Mouse (Mus musculus) cerebellum, adult 11-12 months (tissue): ENCODE results near the gene Tmem25.

Experiments
- DNase-seq: peaks from one replicate; pipeline ENCODE4 v3.0.0; 2022

Tmem25 gene

GRCm38 (mm10) chr9:44799102-44799957, at the start of gene Tmem25:
Gene Tmem25 (minus strand): TSS chr9:44799307.
- DNase-seq: peak; percentile 94

GRCm38 (mm10) chr9:44847446-44847845, 48.3 kb upstream of the Tmem25 start:
- no peak for DNase-seq

- DNase-seq: no peak
These were observed 42.1 kb upstream of the Tmem25 start for GRCm38 (mm10) chr9:44841241-44841640.

- DNase-seq: peak; percentile 55
These were observed 37.3 kb upstream of the Tmem25 start for GRCm38 (mm10) chr9:44836439-44836838.

- DNase-seq: no peak
These were observed 33.2 kb upstream of the Tmem25 start for GRCm38 (mm10) chr9:44832356-44832755.

- DNase-seq: no peak
These were observed 31.4 kb upstream of the Tmem25 start for GRCm38 (mm10) chr9:44830506-44830905.

GRCm38 (mm10) chr9:44828944-44829343, 29.8 kb upstream of the Tmem25 start:
- no peak for DNase-seq

GRCm38 (mm10) chr9:44826660-44827059, 27.6 kb upstream of the Tmem25 start:
- no peak for DNase-seq

GRCm38 (mm10) chr9:44819920-44820827, 21.1 kb upstream of the Tmem25 start:
- DNase-seq: no peak

- no peak for DNase-seq
These were observed 18.4 kb upstream of the Tmem25 start for GRCm38 (mm10) chr9:44817522-44817921.

- DNase-seq: no peak
These were observed 15.1 kb upstream of the Tmem25 start for GRCm38 (mm10) chr9:44814179-44814578.

- no peak for DNase-seq
These were observed 11.2 kb upstream of the Tmem25 start for GRCm38 (mm10) chr9:44810316-44810715.

GRCm38 (mm10) chr9:44807778-44808177, 8.7 kb upstream of the Tmem25 start:
- DNase-seq: no peak

- no peak for DNase-seq
These were observed 8.0 kb upstream of the Tmem25 start for GRCm38 (mm10) chr9:44807141-44807540.

GRCm38 (mm10) chr9:44805536-44805935, 6.4 kb upstream of the Tmem25 start:
- no peak for DNase-seq

- DNase-seq: no peak
These were observed 5.6 kb upstream of the Tmem25 start for GRCm38 (mm10) chr9:44804678-44805077.

GRCm38 (mm10) chr9:44802808-44803450, 3.8 kb upstream of the Tmem25 start, which contains the start of gene Ttc36:
Gene Ttc36 (minus strand): TSS chr9:44803072.
- no peak for DNase-seq

GRCm38 (mm10) chr9:44801669-44802068, 2.6 kb upstream of the Tmem25 start:
- DNase-seq: no peak

GRCm38 (mm10) chr9:44799958-44800324, 834 bp upstream of the Tmem25 start:
- no peak for DNase-seq

GRCm38 (mm10) chr9:44798298-44798697, 809 bp downstream of the Tmem25 start:
- DNase-seq: peak; percentile 52

GRCm38 (mm10) chr9:44792842-44793241, 6.3 kb downstream of the Tmem25 start:
- no peak for DNase-seq

GRCm38 (mm10) chr9:44772750-44773651, 26.1 kb downstream of the Tmem25 start:
- peak; percentile 90 for DNase-seq
